Mouse (Mus musculus) intestine, postnatal 0 days (tissue): ENCODE results near the gene Abcb1a. TPM values are rescaled to one million over a fixed set of nuclear protein-coding genes. Genes with fewer than 3 reads are reported as not detected.

Source experiments
- ATAC-seq: fragments of 200-750 bp; cut with Nextera tagmentation; 2 replicates; pipeline ENCODE4 v1.8.0; 2017; ENCODE audit warnings: mild to moderate bottlenecking, moderate TSS enrichment, moderate library complexity
- H3K27ac ChIP-seq: fragments of 300-500 bp; sonication (generic); 2 replicates; pipeline ENCODE4 v1.5.1; 2014; ENCODE audit warnings: mild to moderate bottlenecking, low read depth, low read length, moderate library complexity
- H3K27me3 ChIP-seq: fragments of 300-500 bp; sonication (generic); replicated peaks from 2 replicates; pipeline ENCODE4 v1.6.1; 2014; ENCODE audit warnings: low read length, mixed read lengths; ENCODE audit not compliant: control insufficient read depth, insufficient read depth
- H3K36me3 ChIP-seq: fragments of 300-500 bp; sonication (generic); 2 replicates; pipeline ENCODE4 v1.6.1; 2014; ENCODE audit warnings: mild to moderate bottlenecking, moderate library complexity; ENCODE audit not compliant: control insufficient read depth, insufficient read depth
- H3K4me1 ChIP-seq: fragments of 300-500 bp; sonication (generic); replicated peaks from 2 replicates; pipeline ENCODE4 v1.6.1; 2014; ENCODE audit warnings: antibody characterized with exemption, low read length, mixed read lengths; ENCODE audit not compliant: control insufficient read depth, insufficient read depth
- H3K4me2 ChIP-seq: fragments of 300-500 bp; sonication (generic); replicated peaks from 2 replicates; pipeline ENCODE4 v1.6.1; 2014; ENCODE audit warnings: low read depth, mild to moderate bottlenecking, moderate library complexity
- H3K4me3 ChIP-seq: fragments of 300-500 bp; sonication (generic); 2 replicates; pipeline ENCODE4 v1.5.1; 2014; ENCODE audit warnings: low read depth, low read length
- H3K9ac ChIP-seq: fragments of 300-500 bp; sonication (generic); 2 replicates; pipeline ENCODE4 v1.6.1; 2014; ENCODE audit warnings: mild to moderate bottlenecking, low read depth, low read length
- H3K9me3 ChIP-seq: fragments of 300-500 bp; sonication (generic); 2 replicates; pipeline ENCODE4 v1.6.1; 2016; ENCODE audit warnings: mixed run types; ENCODE audit not compliant: control insufficient read depth
- CTCF ChIP-seq: sonication (generic); IDR thresholded peaks from 2 replicates; pipeline ENCODE4 v1.5.1; 2016; ENCODE audit warnings: low read depth, mild to moderate bottlenecking, control low read depth, antibody characterized with exemption, moderate library complexity
- WGBS: fragments of 180-500 bp; shearing (Covaris S2); extraction: QIAGEN DNeasy Blood & Tissue Kit; methylation state at CpG from one replicate; pipeline ENCODE4 v1.1.7; 2014; 5-methylcytosine and 5-hydroxymethylcytosine counted together
- polyA plus RNA-seq: library from polyadenylated mRNA; unstranded; fragments of >200 nt; fragmentation: Nextera tagmentation; extraction: Ambion mirVana; gene quantifications from 2 replicates; pipeline ENCODE4 v1.2.1, GENCODE M21; 2015

Gene Abcb1a
- polyA plus RNA-seq, 1 experiment from 2014 or later: 23.2 TPM

GRCm38 (mm10) chr5:8648774-8649173 lies 11.1 kb upstream of the Abcb1a start:
- H3K4me1 ChIP-seq: no peaks in the 10 kb centered on the region
- H3K4me2 ChIP-seq: no peak overlapping the region
- H3K9me3 ChIP-seq: no peaks in the 10 kb centered on the region
- TF ChIP-seq CTCF: no peak
- no peak overlapping the region for H3K9ac ChIP-seq
- no peaks in the 10 kb centered on the region for H3K36me3 ChIP-seq
- no peaks in the 10 kb centered on the region for H3K27me3 ChIP-seq
- no peak overlapping the region for H3K27ac ChIP-seq
- H3K4me3 ChIP-seq: no peak overlapping the region
- peak; percentile 94 for ATAC-seq

- no peaks in the 10 kb centered on the region for H3K4me1 ChIP-seq
- H3K9me3 ChIP-seq: no peaks in the 10 kb centered on the region
- no peak overlapping the region for H3K4me2 ChIP-seq
- no peak for ATAC-seq
- WGBS: 77% methylated on average over 2 of the region's 2 CpGs
- H3K27ac ChIP-seq: no peak overlapping the region
- no peak for TF ChIP-seq CTCF
- no peak overlapping the region for H3K4me3 ChIP-seq
- no peaks in the 10 kb centered on the region for H3K36me3 ChIP-seq
- H3K9ac ChIP-seq: no peak overlapping the region
- no peaks in the 10 kb centered on the region for H3K27me3 ChIP-seq
These were observed 7.8 kb upstream of the Abcb1a start for GRCm38 (mm10) chr5:8652085-8652484.

DNA sequence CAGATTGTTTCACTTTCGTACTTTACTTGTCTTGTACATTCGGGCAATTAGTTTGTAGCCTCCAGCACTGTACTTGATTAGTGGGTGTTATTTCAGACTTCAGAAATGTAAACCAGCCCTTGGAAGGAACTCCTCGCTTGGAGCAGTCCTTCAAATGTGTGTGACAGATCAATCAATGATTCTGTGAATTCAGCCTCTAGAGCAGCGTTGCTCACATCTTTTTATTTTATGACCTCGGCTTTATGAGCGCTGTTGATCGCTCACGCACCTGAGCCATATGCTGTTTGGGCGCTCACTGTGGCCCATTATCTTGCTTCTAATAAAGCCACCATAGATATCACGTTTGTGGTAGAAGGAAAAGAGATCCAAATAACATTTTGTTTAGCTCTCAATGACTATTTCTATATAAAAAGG lies 868 bp downstream of the Abcb1a start:
- no peaks in the 10 kb centered on the region for H3K36me3 ChIP-seq
- H3K4me1 ChIP-seq: no peaks in the 10 kb centered on the region
- TF ChIP-seq CTCF: no peak
- no peaks in the 10 kb centered on the region for H3K27me3 ChIP-seq
- peak overlapping the region; percentile 90 for H3K4me2 ChIP-seq
- H3K9me3 ChIP-seq: no peaks in the 10 kb centered on the region
- H3K27ac ChIP-seq: peak overlapping the region; percentile 86
- peak overlapping the region; percentile 68; the same call in 1 of the 2 replicates for H3K9ac ChIP-seq
- WGBS: 27% methylated on average over 10 of the region's 10 CpGs
- H3K4me3 ChIP-seq: peak overlapping the region; percentile 61
- peak; percentile 58 for ATAC-seq

- Histone ChIP-seq H3K36me3 (no peaks in the 10 kb centered on the region), H3K27ac (no peak overlapping the region), H3K9me3 (no peaks in the 10 kb centered on the region), H3K9ac (no peak overlapping the region), H3K4me3 (no peak overlapping the region), H3K4me2 (no peak overlapping the region), H3K4me1 (0 out of 2 replicates have a peak, but pooled peaks cover 4% of the 10 kb centered on the region), H3K27me3 (no peaks in the 10 kb centered on the region)
- 25% methylated on average over 3 of the region's 3 CpGs for WGBS
- TF ChIP-seq CTCF: no peak
- ATAC-seq: peak; percentile 72
These were observed 4.8 kb downstream of the Abcb1a start for GRCm38 (mm10) chr5:8664678-8665077.

GRCm38 (mm10) chr5:8667758-8668474 lies 8.0 kb downstream of the Abcb1a start:
- 42% methylated on average over 9 of the region's 9 CpGs for WGBS
- Histone ChIP-seq H3K4me1 (0 out of 2 replicates have a peak, but pooled peaks cover 4% of the 10 kb centered on the region), H3K9ac (no peak overlapping the region), H3K36me3 (no peaks in the 10 kb centered on the region), H3K27ac (peak overlapping the region; percentile 37; the same call in 1 of the 2 replicates), H3K9me3 (no peaks in the 10 kb centered on the region), H3K4me3 (no peak overlapping the region), H3K4me2 (no peak overlapping the region; the same call in 1 of the 2 replicates), H3K27me3 (no peaks in the 10 kb centered on the region)
- TF ChIP-seq CTCF: no peak
- peak; percentile 86 for ATAC-seq

- Histone ChIP-seq H3K4me3 (no peak overlapping the region), H3K27me3 (no peaks in the 10 kb centered on the region), H3K9me3 (no peaks in the 10 kb centered on the region), H3K4me1 (0 out of 2 replicates have a peak, but pooled peaks cover 4% of the 10 kb centered on the region), H3K4me2 (no peak overlapping the region), H3K9ac (no peak overlapping the region), H3K36me3 (no peaks in the 10 kb centered on the region), H3K27ac (no peak overlapping the region)
- 69% methylated on average over 1 of the region's 1 CpGs for WGBS
- no peak for ATAC-seq
- no peak for TF ChIP-seq CTCF
These were observed 9.7 kb downstream of the Abcb1a start for GRCm38 (mm10) chr5:8669606-8670005.
